Mouse (Mus musculus): ENCODE data around the gene Il2. TPM values are rescaled to one million over a fixed set of nuclear protein-coding genes. Genes with fewer than 3 reads are reported as not detected.

The Il2 gene
- polyA plus RNA-seq (2015; fragmentation: Nextera tagmentation; extraction: Ambion mirVana): 0.69 and 0.87 TPM in 2 replicates

DNA sequence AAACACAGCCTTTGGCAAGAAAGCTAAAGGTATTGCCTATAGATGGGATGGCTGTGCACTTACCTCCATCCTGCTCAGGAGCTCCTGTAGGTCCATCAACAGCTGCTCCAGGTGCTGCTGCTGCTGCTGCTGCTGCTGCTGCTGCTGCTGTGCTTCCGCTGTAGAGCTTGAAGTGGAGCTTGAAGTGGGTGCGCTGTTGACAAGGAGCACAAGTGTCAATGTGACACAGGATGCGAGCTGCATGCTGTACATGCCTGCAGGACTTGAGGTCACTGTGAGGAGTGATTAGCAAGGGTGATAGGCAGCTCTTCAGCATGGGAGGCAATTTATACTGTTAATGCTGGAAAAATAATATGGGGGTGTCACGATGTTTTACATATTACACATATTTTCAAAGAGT, at the start of gene Il2:
TSS of gene Il2 (minus strand) at position 305 of the 400 bp plus-strand sequence.
- DNase-seq (ENCODE audit: low spot score): no peak

DNA sequence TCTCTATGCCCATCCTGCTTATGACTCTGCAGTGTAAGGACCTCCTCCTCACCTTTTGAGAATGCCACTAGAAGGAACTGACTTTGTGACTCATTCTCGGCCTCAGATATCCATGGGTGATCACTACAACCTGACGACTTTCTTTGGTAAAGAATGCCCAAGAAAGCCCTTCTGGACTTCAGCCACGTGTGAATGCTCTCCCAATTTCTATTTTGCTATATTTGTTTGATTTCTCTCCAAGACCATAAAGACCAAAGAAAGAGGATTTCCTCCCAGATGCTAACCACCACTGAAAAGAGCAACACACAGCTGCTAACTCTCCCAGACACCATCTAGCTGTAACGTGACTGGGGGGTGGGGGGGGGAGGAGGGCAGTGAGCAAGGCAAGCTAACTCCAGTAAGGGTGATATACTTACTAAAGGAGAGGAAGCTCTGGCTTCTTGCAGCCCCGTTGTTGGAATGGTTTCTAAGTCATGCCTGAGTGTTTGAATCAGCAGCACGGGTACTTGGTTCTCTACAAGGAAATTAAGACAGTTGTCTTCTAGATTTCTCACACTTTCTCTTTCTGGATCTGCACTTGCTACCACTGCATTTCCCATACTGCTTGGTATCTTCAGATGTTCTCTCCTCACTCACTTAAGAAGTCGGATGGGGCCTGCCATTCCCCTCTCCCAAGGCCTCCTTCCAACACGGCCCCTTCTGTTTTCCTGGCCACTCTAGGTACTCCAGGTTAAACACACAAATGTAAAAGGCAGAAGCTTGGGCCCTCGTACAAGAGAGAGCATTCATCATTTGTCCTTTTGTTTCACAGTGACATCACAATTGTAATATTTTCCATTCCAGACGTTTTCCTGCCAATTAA, 49.2 kb upstream of the Il2 start:
- DNase-seq (ENCODE audit: low spot score): no peak

DNA sequence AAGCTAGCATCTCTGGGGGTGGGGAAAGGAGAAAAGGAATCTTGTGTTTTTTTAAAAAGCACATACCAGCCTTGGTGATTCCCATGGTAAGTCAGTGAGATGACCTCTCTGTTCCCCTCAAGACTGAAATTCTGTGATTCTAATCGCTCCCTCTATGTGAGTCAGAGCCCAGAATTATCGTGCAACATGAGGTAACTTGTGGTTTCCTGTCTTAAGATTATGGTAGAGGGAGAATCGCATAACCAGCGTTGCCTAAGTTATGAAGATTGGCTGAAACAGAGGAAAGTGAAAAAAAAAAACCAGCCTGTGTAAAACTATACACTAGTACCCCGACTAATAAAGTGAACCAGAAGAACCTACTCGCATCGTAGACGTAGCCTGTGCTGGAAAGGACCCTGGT, 47.5 kb upstream of the Il2 start:
- DNase-seq (ENCODE audit: low spot score): no peak

DNA sequence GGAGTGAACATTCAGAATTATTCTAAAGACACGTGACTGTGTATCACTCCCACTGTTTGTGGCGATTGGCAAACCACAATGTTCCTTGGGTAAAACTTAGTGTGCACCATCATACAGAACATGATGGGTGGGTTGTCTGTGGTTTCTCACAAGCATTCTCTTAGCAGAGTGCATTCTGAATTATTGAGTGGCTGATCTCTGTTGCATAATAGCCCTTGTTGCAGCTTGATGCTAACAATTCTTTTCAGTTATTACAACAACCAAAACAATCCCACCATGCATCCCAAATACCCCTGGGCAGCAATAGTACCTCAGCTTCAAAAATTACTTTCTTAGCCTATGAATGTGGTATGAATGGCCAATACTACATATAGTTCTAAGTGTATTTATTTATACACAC, 43.5 kb upstream of the Il2 start:
- DNase-seq (ENCODE audit: low spot score): no peak

DNA sequence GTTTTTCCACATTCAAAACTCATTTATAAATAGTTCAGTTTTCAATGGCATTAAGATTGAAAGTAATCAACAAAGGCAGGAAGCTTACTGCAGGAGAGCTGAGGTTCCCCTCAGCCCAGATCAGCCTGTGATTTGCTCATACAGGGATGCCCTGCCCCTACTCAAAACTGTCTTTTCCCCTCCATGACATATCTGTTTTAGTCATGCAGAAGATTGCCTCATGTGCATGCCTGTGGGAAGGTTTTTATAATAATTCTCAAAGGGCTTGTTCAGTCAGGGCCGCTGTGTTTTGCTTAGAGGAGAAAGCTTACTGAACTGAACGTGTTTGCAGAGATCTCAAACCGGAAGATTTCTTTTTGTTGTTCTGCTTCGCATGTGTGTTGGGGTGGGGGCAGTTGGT, 35.3 kb upstream of the Il2 start:
- no peak for DNase-seq (ENCODE audit: low spot score)

DNA sequence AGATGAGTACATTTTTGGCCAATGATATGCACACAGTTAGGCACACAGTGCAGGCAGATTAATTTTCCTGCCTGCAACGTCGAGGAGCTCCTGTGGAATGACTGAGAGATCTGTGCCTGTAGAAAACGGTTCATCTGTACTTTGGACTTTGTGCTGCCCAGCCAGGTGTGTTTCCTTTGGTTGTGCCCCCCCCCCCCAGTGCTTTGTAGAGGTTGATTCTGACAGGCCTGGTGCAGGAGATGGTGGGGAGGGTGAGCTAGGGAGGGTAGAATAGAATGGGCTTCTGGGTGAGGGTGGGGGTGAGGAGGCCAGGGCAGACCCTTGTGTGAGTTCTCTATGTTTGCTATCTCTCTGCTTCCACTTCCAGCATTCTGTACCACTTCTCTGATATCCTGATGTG, 32.5 kb upstream of the Il2 start:
- no peak for DNase-seq (ENCODE audit: low spot score)

DNA sequence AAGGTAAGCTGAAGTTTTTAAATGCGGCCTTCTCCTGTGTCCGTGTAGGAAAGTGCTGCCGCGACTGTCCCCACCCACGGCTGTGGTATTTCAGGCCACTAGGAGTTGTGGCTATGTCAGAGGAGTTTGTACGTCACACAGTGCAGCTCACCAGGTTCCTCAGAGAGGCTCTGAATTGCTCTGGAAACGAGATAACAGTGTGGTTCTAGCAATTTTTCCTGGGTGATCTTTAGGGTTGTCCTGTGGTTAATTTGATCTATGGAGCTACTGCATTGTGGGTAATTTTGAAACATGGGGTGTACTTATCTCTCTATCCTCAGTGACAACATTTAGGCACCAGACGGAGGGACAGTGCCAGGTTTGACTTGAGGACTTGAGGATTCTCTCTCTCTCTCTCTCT, 31.3 kb upstream of the Il2 start:
- DNase-seq (ENCODE audit: low spot score): no peak

DNA sequence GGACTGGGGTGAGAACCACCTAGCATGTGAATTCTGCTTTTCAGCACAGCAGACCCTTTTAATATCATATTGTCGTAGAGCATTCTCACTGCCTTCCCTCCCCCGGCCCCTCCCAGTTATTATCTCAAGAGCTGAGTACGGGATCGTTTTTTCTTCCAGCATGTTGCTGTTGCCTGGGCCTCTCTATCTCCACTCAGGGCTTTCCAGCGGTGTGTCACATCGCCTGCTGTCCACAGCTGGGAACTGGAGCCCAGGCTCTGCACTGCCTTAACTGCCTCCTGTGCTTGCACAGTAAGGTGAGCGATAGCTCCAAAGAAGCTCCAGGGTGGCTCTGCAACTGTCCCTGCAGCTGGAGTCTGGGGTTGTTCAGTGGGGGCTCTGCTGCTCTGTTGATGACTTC, 28.6 kb upstream of the Il2 start:
- no peak for DNase-seq (ENCODE audit: low spot score)

DNA sequence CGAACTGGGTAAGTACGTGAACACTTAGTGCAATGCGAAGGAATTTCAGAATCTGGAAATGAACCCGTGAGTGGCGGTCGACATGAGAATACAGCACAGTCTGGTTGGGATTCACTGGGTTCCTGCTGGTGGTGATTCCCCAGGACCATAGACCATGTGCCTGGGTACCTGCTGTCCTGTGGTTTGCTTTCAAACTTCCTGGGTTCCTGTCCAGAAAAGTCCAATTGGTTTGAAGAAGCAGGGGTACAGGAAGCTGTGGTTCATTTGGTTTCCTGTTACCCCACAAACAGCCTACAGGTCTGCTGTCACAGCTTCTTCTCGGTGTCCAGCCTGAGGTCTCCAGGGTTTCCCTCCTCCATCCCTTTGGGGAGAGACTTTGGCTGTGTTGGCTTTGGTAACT, 27.2 kb upstream of the Il2 start:
- peak; percentile 5 for DNase-seq (ENCODE audit: low spot score)

DNA sequence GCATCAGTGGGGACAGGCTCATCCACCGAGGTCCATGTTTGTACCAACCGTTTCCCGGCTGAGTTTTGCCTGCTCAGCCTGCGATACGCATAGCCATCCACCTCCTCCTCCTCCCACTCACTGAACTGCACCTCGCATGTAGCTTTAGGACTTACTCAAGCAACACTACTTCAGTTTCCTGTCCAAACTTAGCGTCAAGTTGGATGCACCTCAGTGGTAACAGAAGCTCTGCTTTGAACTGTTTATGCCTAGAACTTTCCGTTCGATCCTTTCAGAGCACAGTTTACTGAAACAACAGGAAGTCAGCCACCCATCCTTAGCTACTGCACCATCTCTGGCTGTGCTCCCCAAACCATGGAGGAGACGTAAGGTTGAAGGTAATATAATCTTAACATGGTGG, 26.5 kb upstream of the Il2 start:
- peak; percentile 46 for DNase-seq (ENCODE audit: low spot score)

DNA sequence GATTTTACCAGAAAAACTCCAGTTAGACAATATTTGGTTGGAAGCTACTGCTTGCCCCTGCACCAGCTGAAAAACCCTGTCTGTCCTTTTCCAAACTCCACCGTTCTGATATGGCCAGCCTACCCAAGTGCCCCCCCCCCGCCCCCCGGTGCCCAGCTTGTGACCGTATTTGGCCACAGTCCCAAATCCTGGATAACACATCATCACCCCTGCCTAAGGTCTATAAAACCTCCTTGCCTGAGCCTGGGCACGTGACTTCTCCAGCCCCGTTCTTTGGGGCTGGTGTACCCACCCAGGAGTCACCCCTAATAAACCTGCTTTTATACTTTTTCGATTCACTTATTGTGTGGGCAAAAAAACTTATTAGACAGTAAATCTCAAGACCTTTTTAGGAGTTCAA, 21.1 kb upstream of the Il2 start:
- DNase-seq (ENCODE audit: low spot score): no peak

DNA sequence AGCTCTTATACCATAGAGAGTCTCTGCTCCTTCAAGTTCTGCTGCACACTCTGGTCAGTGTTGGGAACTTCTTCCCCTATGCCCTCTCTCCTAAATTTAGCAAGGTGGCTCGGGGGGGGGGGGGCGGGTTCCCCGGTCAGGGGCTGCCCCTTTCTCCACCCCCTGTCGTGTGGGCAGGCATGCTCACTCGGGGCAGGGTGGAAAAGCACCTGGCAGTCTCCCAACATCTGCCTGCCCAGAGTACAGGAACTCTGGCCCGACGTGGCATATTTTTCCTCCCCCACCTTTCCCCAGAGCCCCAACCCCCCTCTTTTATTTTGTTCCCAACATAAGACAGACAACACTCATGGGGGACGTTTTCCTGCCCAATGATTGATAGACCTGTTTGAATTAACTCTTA, 20.6 kb upstream of the Il2 start:
- DNase-seq (ENCODE audit: low spot score): no peak

DNA sequence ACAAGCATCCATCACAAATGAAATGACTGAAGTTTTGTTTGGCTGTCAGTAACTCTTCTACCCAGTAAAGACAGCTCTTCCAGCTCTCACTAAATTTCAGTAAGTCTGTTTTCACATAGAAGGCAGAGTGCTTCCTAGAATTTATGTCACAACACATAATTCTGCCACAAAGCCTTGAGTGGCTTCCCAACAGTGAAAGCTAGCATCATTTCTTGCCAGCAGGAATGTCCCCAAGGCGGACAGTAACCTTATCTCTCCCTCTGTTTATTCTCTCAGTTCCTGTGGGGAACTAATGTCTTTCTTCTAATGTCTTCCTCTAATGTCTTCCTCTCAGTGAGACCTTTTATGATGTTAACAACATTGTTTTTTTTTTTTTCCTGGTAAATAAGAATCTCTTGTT, 19.2 kb upstream of the Il2 start:
- DNase-seq (ENCODE audit: low spot score): no peak

DNA sequence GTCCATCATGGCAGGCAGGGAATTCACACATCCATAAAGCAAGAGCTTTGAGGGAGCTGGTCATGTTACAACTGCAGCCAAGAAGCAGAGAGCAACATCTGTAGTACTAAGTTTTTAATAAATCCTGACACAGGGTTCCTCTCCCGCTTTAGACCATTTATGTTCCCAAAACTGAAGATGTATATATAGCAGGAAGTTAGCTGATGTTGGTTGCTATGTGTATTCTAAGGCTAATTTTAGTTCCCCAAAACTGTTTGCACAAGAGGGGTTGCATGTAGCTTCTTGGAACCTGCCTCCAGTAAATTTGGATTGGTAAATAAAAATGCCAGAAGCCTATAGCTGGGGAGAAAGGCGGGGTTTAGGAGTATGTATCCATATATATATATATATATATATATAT, 16.1 kb upstream of the Il2 start:
- no peak for DNase-seq (ENCODE audit: low spot score)

DNA sequence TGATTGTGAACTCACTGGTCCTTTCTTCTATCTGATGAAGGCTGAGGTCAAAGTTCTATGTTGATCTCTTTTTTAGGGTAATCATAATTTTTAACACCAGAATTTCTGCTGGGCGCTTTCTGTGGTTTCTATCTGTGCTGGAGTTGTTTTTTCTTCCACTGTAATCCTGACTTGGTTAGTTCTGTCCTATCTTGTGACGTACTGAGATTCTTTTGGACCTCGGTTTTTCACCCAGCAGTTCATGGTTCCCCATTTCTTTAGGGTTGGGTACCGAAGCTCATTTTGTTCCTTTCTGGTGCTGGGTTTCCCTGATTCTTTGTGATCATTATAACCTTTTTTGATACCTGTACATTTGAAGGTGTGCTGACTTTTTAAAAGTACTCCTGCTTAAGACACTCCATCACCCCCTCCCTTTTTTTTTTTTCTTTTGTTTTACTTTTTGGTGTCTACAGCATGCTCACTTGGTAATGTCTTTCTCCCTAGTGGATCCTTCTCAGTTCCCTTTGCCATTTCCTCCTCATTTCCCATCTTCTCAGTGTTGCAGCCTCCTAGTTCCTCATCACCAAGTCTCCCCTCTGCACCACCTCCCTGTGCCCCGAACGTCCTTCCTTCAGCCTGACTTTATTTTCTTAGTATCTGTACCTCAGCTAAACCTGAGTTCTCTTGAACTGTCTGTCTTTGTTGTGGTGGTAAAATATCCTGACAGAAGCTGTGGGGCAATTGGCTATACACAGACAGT, 14.6 kb upstream of the Il2 start:
- no peak for DNase-seq (ENCODE audit: low spot score)

DNA sequence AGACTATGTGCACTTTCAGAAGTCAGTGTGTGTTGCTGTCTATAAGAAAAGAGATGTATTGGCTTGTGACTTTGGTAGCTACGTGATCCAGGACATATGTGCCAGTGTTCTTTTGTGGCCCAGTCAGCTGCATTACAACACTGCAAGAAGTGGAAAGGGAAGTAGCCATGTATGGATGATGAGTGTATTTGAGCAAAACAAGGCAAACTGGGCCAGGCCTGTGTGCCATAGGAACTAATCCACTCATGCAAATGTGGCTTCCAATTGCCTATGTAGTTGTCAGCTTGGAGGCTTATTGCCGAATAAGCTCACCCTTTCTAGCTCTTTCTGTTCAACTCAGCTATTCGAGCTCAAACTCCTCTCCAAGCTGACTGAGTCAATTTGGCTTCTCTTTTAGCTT, 13.4 kb upstream of the Il2 start:
- no peak for DNase-seq (ENCODE audit: low spot score)

DNA sequence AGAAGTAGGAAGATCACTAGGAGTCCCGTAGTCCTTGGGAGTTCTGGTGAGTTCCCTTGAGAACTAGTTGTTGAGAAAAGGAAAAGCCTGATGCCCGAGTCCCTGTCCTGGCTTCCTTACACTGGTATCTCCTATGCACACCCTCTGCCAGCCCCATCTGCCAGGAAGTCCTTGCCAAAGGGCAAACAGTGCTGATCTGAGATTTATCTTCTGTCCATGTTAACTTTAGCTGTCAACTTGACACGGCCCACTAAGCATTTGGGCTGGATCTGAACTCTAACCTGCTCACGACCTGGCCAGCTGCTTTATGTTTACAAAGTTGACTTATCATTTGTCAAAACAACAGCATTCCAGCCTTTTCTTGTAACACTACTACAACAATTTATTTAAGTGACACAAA, 11.5 kb upstream of the Il2 start:
- no peak for DNase-seq (ENCODE audit: low spot score)

DNA sequence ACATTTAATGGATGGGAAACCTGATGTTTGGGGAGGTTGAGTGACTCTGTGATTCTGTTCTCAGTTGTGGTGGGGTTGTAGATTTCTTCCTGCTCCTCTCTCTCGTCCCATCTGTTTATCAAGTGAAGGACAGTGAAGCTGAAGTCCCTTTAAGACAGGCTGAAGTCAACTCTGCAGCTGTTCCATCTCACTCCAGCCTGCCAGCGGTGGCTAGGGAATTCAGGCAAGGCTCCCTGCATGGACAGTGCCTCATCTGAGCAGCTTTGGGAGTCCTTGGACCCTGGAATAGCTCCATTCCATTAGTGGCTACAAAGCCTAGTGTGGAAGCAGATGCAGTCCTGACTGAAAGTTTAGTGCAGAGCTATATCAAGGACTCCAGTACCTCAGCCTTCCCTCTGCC, 3.3 kb upstream of the Il2 start:
- DNase-seq (ENCODE audit: low spot score): no peak

DNA sequence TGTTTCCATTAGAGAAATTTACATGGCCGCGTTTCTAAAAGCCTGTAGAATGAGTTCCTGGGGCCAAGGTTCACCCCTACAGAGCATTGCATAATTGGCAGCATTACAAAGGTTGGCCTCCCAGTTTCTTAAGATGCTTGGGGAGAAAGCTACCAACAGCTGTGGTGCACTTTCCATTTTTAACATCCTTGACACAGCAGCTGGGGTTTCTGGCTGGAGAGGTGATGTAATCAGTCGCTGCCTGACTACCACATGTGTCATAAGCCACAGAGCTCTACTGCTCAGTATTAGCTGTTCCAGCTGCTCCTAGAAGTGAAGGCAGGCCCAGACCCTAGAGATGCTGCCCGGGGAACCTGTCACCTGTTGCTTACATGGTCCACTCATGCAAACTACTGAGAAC, 2.5 kb upstream of the Il2 start:
- DNase-seq (ENCODE audit: low spot score): peak; percentile 31

DNA sequence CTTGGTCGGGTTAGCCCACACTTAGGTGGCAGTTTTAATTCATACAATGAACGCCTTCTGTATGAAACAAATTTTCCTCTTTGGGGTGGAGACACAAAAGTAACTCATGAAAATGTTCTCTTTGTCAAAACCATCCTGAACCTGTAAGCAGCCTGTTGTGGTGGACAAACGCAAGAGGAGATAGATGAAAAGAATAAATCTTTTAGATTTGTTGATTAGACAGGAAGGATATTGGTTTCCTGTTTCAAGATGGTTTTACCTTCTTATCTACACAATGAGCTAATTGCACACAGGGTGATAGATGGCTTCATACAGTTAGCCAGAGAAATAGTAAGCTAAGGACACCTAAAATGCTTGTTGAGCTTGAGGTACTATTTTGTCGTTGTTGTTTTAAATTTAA, 403 bp upstream of the Il2 start:
- DNase-seq (ENCODE audit: low spot score): no peak

DNA sequence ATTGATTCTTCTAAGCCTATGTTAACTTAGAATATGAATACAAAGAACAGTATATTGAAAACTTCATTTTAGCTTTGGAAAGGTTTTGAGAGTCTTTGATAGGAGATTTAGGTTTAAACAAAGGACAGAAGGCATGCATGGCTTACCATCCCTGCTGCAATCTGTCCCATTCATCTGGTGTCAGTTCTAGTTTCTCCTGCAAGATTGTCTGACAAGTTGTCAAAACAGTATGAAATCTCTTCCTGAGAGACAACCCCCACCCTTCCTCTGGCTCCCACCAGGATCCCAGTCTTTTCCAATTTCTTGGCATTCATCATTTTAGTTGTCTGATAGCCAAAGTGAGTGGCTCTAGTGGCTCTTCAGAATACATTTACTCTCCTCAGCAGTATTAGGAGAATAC, 35.0 kb downstream of the Il2 start:
- no peak for DNase-seq (ENCODE audit: low spot score)

DNA sequence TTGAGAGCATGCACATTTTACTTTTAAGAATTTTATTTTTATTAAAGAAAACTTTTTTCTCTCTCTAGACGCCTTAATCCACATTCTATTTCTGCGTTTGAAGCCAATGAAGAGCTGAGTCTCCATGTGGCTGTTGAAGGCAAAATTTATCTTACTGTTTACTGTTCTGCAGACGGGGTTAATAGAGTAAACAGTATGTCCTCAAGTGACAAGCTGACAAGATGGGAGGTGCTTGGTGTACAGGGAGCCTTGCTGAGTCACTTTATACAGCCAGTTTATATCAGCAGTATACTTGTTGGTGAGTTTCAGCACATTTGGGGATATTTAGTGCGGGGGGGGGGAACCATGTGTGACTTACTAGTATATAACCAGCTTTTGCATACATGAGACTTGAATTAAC, 40.9 kb downstream of the Il2 start:
- DNase-seq (ENCODE audit: low spot score): no peak

DNA sequence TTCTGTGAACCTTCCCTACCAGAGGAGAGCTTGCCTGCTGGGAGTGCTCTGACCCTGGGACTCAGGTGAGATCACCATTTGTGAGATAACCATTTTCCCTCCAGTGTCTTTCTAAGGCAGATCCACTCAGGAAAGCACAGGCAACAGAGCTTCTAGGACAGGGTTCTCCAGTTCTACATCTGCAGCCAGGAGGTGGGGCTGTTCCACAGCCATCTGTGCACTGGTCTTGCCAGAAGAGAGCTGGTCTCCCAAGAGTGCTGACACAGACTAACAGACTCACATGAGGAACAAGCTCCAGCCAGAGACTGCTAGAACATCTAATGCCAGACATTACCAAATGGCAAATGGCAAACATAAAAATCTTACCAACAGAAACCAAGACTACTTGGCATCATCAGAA, 52.5 kb downstream of the Il2 start:
- no peak for DNase-seq (ENCODE audit: low spot score)
